Mouse (Mus musculus) heart, embryonic 16.5 days (tissue): Measurements from ENCODE around the gene Ppfia1. TPM values are rescaled to one million over a fixed set of nuclear protein-coding genes. Genes with fewer than 3 reads are reported as not detected.
A peak's percentile ranks its signal among the peaks of the same experiment; 100 is the strongest.

Source experiments
- ATAC-seq: fragments of 200-750 bp; cut with Nextera tagmentation; replicated peaks from 2 replicates; pipeline ENCODE4 v1.8.0; 2017; ENCODE audit warnings: moderate number of reproducible peaks; ENCODE audit not compliant: insufficient read depth, low FRiP score; ENCODE audit errors: extremely low read depth
- H3K27ac ChIP-seq: fragments of 300-500 bp; sonication (generic); 2 replicates; pipeline ENCODE4 v1.5.1; 2014; ENCODE audit warnings: mild to moderate bottlenecking, low read length, control low read depth, moderate library complexity
- H3K27me3 ChIP-seq: fragments of 300-500 bp; sonication (generic); 2 replicates; pipeline ENCODE4 v1.6.1; 2014; ENCODE audit warnings: low read length, mixed read lengths; ENCODE audit not compliant: control insufficient read depth, insufficient read depth
- H3K36me3 ChIP-seq: fragments of 300-500 bp; sonication (generic); 2 replicates; pipeline ENCODE4 v1.6.1; 2014; ENCODE audit not compliant: control insufficient read depth, insufficient read depth
- H3K4me1 ChIP-seq: fragments of 300-500 bp; sonication (generic); 2 replicates; pipeline ENCODE4 v1.6.1; 2014; ENCODE audit warnings: low read length, mixed read lengths; ENCODE audit not compliant: control insufficient read depth, insufficient read depth
- H3K4me2 ChIP-seq: fragments of 300-500 bp; sonication (generic); 2 replicates; pipeline ENCODE4 v1.6.1; 2014; ENCODE audit warnings: low read depth, mild to moderate bottlenecking, control low read depth, low read length
- H3K4me3 ChIP-seq: fragments of 300-500 bp; sonication (generic); 2 replicates; pipeline ENCODE4 v1.5.1; 2014; ENCODE audit warnings: mild to moderate bottlenecking, control low read depth, low read length
- H3K9ac ChIP-seq: fragments of 300-500 bp; sonication (generic); 2 replicates; pipeline ENCODE4 v1.6.1; 2014; ENCODE audit warnings: low read length, control low read depth
- H3K9me3 ChIP-seq: fragments of 300-500 bp; sonication (generic); replicated peaks from 2 replicates; pipeline ENCODE4 v1.6.1; 2016; ENCODE audit warnings: low read length; ENCODE audit not compliant: control insufficient read depth
- WGBS: fragments of 180-500 bp; shearing (Covaris S2); extraction: QIAGEN DNeasy Blood & Tissue Kit; methylation state at CpG from one replicate; pipeline ENCODE4 v1.1.7; 2014; 5-methylcytosine and 5-hydroxymethylcytosine counted together
- polyA plus RNA-seq: library from polyadenylated mRNA; unstranded; fragments of >200 nt; fragmentation: Nextera tagmentation; extraction: Ambion mirVana; gene quantifications from 2 replicates; pipeline ENCODE4 v1.2.1, GENCODE M21; 2015

The Ppfia1 gene
- polyA plus RNA-seq, 1 experiment from 2014 or later: 27.8 TPM

GRCm38 (mm10) chr7:144479569-144479968, 74.0 kb downstream of the Ppfia1 start:
- ATAC-seq: no peak
- no peaks in the 10 kb centered on the region for H3K27me3 ChIP-seq
- H3K9me3 ChIP-seq: no peaks in the 10 kb centered on the region
- H3K4me3 ChIP-seq: no peak overlapping the region
- H3K27ac ChIP-seq: no peak overlapping the region
- H3K4me1 ChIP-seq: no peaks in the 10 kb centered on the region
- H3K9ac ChIP-seq: no peak overlapping the region
- no peak overlapping the region for H3K4me2 ChIP-seq
- 94% methylated on average over 1 of the region's 1 CpGs for WGBS
- peaks cover 58% of the 10 kb centered on the region for H3K36me3 ChIP-seq

DNA sequence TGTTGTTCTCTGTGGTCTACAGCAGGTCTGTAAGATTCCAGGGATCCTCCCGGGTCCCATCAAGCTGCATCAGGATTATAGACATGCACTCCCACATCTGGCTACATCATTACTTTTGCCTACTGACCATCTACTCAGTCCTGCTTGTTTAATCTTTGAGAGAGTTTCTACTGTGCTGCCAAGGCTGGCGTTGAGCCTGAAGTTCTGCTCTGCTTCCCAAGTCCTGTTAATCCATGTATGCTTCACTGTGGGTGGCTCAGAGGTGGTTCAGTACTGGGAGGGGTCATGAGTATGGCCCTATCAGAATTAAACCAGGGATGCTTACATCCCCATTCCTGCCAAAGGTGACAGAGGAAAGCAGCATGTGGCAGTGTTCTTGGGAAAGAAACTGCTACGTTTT, 77.8 kb downstream of the Ppfia1 start:
- Histone ChIP-seq H3K4me2 (no peak overlapping the region), H3K9me3 (no peaks in the 10 kb centered on the region), H3K36me3 (peaks cover 31% of the 10 kb centered on the region), H3K4me3 (no peak overlapping the region), H3K27me3 (no peaks in the 10 kb centered on the region), H3K9ac (no peak overlapping the region), H3K4me1 (peaks cover 5% of the 10 kb centered on the region; the same call in 1 of the 2 replicates), H3K27ac (no peak overlapping the region)
- 88% methylated on average over 3 of the region's 3 CpGs for WGBS
- no peak for ATAC-seq

- WGBS: 35% methylated on average over 4 of the region's 4 CpGs
- no peaks in the 10 kb centered on the region for H3K27me3 ChIP-seq
- peaks cover 17% of the 10 kb centered on the region for H3K36me3 ChIP-seq
- H3K9ac ChIP-seq: no peak overlapping the region
- no peaks in the 10 kb centered on the region for H3K9me3 ChIP-seq
- H3K4me1 ChIP-seq: peaks cover 19% of the 10 kb centered on the region
- H3K4me3 ChIP-seq: no peak overlapping the region
- no peak for ATAC-seq
- H3K4me2 ChIP-seq: no peak overlapping the region
- no peak overlapping the region for H3K27ac ChIP-seq
Measured at GRCm38 (mm10) chr7:144473486-144473885, 80.0 kb downstream of the Ppfia1 start.

DNA sequence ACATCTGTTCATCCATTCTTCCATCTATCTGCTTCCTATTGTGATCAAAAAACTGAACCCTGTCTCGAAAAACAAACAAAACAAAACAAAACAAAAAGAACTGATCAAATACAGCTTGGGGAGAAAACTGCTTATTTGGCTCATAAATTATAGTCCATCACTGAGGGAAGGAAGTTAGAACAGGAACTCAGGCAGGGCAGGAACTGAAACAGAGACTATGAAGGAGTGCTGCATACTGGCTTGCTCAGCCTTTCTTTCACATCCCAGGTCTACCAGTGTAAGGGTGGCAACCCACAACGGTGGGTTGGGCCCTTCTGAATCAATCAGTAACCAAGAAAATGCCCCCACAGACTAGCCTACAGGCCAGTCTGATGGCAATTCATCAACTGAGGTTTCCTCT, 82.4 kb downstream of the Ppfia1 start:
- Histone ChIP-seq H3K36me3 (peaks cover 7% of the 10 kb centered on the region; the same call in 1 of the 2 replicates), H3K4me3 (peak overlapping the region; percentile 91), H3K27me3 (no peaks in the 10 kb centered on the region), H3K27ac (peak overlapping the region; percentile 90), H3K4me2 (peak overlapping the region; percentile 84), H3K9me3 (no peaks in the 10 kb centered on the region), H3K9ac (peak overlapping the region; percentile 97), H3K4me1 (peaks cover 20% of the 10 kb centered on the region)
- 79% methylated on average over 2 of the region's 2 CpGs for WGBS
- ATAC-seq: no peak

GRCm38 (mm10) chr7:144470545-144471059, 82.9 kb downstream of the Ppfia1 start, which contains the start of gene Cttn:
Cttn (minus strand) TSS chr7:144471009.
- peak; percentile 93 for ATAC-seq
- H3K4me2 ChIP-seq: peak within 1 kb of the TSS; percentile 84
- peak within 1 kb of the TSS; percentile 90 for H3K27ac ChIP-seq
- H3K9me3 ChIP-seq: no peaks in the 10 kb centered on the region
- H3K36me3 ChIP-seq: peaks cover 5% of the 10 kb centered on the region
- peak within 1 kb of the TSS; percentile 97 for H3K9ac ChIP-seq
- peaks cover 20% of the 10 kb centered on the region for H3K4me1 ChIP-seq
- H3K27me3 ChIP-seq: no peaks in the 10 kb centered on the region
- WGBS: under 1% methylated on average over 29 of the region's 30 CpGs
- H3K4me3 ChIP-seq: peak within 1 kb of the TSS; percentile 91

GRCm38 (mm10) chr7:144469908-144470544, 83.5 kb downstream of the Ppfia1 start:
- Histone ChIP-seq H3K36me3 (peaks cover 7% of the 10 kb centered on the region), H3K9ac (peak overlapping the region; percentile 97), H3K9me3 (no peaks in the 10 kb centered on the region), H3K27ac (peak overlapping the region; percentile 90), H3K27me3 (no peaks in the 10 kb centered on the region), H3K4me2 (peak overlapping the region; percentile 84), H3K4me3 (peak overlapping the region; percentile 91), H3K4me1 (peaks cover 20% of the 10 kb centered on the region)
- WGBS: 4% methylated on average over 31 of the region's 31 CpGs
- peak; percentile 29; the same call in 1 of the 2 replicates for ATAC-seq

DNA sequence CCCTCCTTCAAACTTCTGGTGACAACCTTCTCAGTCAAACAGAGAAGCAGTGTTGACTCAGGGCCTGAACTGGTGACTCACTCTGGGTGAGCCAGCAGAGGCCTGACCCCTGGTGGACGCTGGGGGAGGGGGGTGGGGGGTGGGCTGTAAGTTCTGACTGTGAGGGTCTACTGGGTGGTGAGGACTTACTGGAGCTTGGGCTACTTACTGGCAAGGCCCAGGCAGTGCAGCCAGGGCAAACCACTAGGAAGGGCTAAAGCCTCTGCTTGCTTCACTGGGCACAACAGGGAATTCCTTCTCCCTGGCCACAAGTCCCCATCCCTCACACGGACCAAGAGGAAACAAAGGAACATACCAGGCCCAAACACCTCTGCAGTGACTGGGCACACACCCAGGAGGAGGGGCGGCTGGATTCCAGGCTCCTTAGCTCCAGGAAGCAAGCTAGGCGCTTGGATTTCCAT, 84.3 kb downstream of the Ppfia1 start:
- H3K9me3 ChIP-seq: no peaks in the 10 kb centered on the region
- peak overlapping the region; percentile 97 for H3K9ac ChIP-seq
- 17% methylated on average over 4 of the region's 4 CpGs for WGBS
- peaks cover 14% of the 10 kb centered on the region for H3K36me3 ChIP-seq
- peak overlapping the region; percentile 91 for H3K4me3 ChIP-seq
- peak; percentile 26; the same call in 1 of the 2 replicates for ATAC-seq
- peaks cover 20% of the 10 kb centered on the region for H3K4me1 ChIP-seq
- H3K27me3 ChIP-seq: no peaks in the 10 kb centered on the region
- H3K4me2 ChIP-seq: peak overlapping the region; percentile 84
- peak overlapping the region; percentile 90 for H3K27ac ChIP-seq

DNA sequence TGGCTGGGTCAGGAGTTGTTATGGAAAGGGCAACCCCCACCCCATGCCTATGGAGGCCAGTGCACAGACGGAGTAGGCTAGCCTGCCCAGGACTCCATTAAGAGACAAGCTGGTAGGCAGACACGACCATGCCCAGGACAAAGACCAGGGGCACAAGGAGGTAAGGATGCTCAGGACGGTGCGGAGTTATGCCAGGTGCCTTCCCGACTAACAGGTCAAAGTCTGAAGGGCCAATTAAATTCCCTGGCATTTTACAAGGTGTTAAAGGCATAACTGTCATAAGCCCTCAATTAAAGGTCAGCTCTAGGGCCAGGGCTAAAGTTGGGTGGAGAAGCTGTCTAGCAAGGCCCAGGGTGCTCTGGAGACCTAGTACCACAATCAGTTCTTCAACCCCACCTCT, 84.8 kb downstream of the Ppfia1 start:
- peak overlapping the region; percentile 90; the same call in 1 of the 2 replicates for H3K27ac ChIP-seq
- peak overlapping the region; percentile 84; the same call in 1 of the 2 replicates for H3K4me2 ChIP-seq
- peaks cover 20% of the 10 kb centered on the region for H3K4me1 ChIP-seq
- no peak overlapping the region for H3K4me3 ChIP-seq
- WGBS: 83% methylated on average over 5 of the region's 5 CpGs
- H3K27me3 ChIP-seq: no peaks in the 10 kb centered on the region
- H3K36me3 ChIP-seq: peaks cover 16% of the 10 kb centered on the region
- no peak for ATAC-seq
- no peaks in the 10 kb centered on the region for H3K9me3 ChIP-seq
- no peak overlapping the region for H3K9ac ChIP-seq

GRCm38 (mm10) chr7:144462577-144462976, 91.0 kb downstream of the Ppfia1 start:
- H3K4me2 ChIP-seq: no peak overlapping the region
- no peaks in the 10 kb centered on the region for H3K4me1 ChIP-seq
- H3K27ac ChIP-seq: no peak overlapping the region
- ATAC-seq: no peak
- no peak overlapping the region for H3K9ac ChIP-seq
- H3K9me3 ChIP-seq: no peaks in the 10 kb centered on the region
- no peaks in the 10 kb centered on the region for H3K27me3 ChIP-seq
- no peak overlapping the region for H3K4me3 ChIP-seq
- 71% methylated on average over 7 of the region's 7 CpGs for WGBS
- H3K36me3 ChIP-seq: peaks cover 64% of the 10 kb centered on the region
